15 mouse cellular contexts compared by ENCODE assay signal in the genomic region with DNA sequence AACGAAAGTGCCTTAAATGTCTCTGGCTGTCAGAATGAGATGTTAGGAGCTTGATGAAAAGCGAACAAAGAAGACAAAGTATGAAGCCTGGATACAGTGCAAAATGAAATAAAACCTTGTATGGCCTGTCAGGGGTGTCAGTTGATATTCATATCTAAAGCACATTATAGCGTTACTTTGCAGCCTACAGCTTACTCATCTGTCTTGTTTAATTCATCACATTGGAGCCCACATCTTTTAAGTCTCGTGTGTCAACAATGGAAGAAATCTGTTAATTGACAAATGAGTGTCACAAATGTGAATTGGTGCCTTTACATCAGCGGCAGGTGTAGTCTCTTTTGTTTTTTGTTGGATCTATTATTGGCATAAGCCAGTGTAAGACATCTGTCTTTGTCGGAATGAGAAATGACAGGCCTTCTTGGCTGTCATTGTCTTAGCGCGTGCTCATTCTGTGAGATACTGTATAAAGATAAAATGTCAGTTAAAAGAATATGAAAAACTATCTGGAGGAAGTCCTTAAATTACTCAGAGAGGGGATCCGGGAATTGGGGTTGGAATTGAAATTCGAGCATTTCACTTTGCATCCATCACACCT.
"Had no signal": no experiment of that assay in that cellular context is flagged by ENCODE, and none has a peak within 500 bp of the region (broad histone marks: within the 10 kb centered on the region; RNA-seq: fewer than 3 reads in every experiment).

No protein-coding gene starts in this region.

- H3K27me3 ChIP-seq: liver, embryonic 13.5 days; stomach, embryonic 15.5 days had no signal

- ATAC-seq: midbrain, embryonic 13.5 days had no signal

- H3K4me3 ChIP-seq: layer of hippocampus, adult 2 months; left cerebral cortex, adult 2 months; liver, embryonic 13.5 days; midbrain, embryonic 13.5 days; stomach, embryonic 15.5 days had no signal

- DNase-seq: kidney, adult 2 months; kidney, postnatal 25 days; layer of hippocampus, postnatal 36 days; liver, embryonic 13.5 days; lung, adult 2 months; lung, postnatal 14 days; lung, postnatal 4 days; right cerebral cortex, postnatal 25 days; spleen, adult 18-20 months; thymus, postnatal 25 days had no signal

- H3K9ac ChIP-seq: liver, embryonic 13.5 days; midbrain, embryonic 13.5 days; stomach, embryonic 15.5 days had no signal

- H3K4me1 ChIP-seq: midbrain, embryonic 13.5 days; stomach, embryonic 15.5 days had no signal

- H3K9me3 ChIP-seq: liver, embryonic 13.5 days; midbrain, embryonic 13.5 days; stomach, embryonic 15.5 days had no signal

- H3K36me3 ChIP-seq: liver, embryonic 13.5 days; midbrain, embryonic 13.5 days; stomach, embryonic 15.5 days had no signal

- H3K4me2 ChIP-seq: liver, embryonic 13.5 days; midbrain, embryonic 13.5 days; stomach, embryonic 15.5 days had no signal

- H3K27ac ChIP-seq: kidney, postnatal 0 days; layer of hippocampus, adult 2 months; left cerebral cortex, adult 2 months; liver, embryonic 13.5 days; midbrain, embryonic 13.5 days; stomach, embryonic 15.5 days had no signal
